Mouse (Mus musculus): ENCODE results near the gene Oaz1. TPM values are rescaled to one million over a fixed set of nuclear protein-coding genes. Genes with fewer than 3 reads are reported as not detected.
A peak's percentile ranks its signal among the peaks of the same experiment; 100 is the strongest.

Gene Oaz1
- 628 and 915 TPM in 2 replicates for polyA plus RNA-seq (2012; rRNA removed)

DNA sequence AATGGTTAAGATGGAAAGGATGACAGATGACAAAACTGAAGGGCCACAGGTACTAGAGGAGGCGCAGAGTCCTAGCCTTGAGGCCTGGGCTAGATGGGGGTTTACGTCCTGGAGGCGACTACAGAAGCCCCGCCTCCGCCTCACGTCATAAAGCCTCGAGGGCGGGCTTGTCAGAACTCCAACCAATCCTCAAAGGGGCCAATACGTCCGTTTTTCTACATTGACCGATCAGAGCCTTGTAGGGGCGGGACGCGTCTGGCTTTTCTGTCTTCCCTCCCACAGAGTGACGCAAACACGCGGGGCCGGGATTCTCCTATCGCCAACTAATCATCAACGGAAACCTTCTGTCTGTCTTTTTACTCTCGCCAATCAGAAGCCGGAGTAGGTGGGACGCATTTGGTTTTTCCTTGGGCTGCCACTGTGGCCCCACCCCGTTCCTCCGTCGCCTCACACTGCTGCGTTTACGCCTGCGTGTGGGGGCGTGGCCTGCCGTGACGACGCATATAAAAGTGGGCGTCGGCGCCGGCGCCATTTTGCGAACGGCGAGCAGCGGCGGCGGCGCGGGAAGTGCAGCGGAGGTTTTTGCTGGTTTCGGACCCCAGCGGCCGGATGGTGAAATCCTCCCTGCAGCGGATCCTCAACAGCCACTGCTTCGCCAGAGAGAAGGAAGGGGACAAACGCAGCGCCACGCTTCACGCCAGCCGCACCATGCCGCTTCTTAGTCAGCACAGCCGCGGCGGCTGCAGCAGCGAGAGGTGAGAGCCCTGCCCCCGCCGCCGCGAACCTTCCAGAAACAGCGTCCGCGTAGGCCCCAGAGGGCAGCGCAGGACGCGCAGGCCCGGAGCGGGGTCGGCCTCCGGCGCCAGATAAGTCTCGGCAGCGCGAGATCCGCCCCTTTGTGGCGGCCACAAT lies at the start of gene Oaz1:
Oaz1 (plus strand) TSS at position 506 of the 912 bp plus-strand sequence.
- DNase-seq (ENCODE audit: low read depth) = peak; percentile 97

DNA sequence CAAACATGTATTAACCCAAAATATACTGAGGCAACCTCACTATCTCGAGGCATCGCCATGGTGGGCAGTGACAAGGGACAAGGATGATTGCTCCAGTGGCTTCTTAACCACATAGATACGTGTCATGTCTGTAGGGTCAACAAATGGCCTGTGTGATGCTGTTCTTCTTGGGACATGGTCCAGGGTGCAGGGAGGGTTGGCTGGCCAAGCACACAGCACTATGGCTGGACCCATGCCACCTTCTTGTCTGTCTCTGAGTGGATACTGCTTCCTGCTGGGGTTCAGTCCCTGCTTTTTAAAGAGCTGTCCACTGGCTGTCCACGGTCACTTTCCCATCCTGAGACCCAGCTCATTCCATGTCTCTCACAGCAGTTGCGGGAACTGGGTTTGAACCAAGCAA lies 49.3 kb upstream of the Oaz1 start:
- DNase-seq (ENCODE audit: low read depth) = no peak

DNA sequence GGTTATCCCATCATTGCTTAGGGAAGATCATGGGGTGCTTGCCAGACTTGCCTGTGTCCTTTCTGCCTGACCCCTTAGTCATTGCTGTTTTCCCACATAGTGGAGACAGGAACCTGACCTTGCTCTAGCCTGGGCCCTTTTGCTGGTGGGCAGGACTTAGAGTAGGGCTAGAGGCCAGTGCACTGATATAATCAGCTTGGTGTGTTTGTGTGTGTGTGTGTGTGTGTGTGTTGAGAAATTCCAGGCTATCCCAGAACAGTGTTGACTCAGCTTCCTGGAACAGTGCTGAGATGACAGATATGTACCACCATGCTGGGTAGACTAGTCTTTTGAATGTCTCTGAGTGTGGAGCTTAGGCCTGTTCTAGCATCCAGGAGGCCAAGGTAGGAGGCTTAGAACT lies 46.9 kb upstream of the Oaz1 start:
- no peak for DNase-seq (ENCODE audit: low read depth)

DNA sequence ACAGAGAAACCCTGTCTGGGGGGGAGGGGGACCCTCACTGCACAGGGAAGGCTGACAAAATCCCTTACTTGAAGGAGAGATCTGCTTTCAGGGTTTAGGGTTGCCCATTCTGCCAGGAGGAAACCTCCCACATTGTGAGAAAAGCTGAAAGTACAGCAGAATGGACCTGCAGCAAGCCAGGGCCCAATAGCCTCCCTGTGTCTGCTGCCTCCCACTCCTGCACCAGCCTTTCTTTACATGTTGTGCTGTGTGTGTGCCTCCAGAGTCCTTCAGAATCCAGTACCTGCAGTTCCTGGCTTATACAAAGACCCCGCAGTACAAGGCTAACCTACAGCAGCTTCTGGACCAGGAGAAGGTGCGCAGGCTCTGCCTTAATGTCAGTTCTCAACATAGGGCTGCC lies 42.2 kb upstream of the Oaz1 start:
- DNase-seq (ENCODE audit: low read depth) = no peak

DNA sequence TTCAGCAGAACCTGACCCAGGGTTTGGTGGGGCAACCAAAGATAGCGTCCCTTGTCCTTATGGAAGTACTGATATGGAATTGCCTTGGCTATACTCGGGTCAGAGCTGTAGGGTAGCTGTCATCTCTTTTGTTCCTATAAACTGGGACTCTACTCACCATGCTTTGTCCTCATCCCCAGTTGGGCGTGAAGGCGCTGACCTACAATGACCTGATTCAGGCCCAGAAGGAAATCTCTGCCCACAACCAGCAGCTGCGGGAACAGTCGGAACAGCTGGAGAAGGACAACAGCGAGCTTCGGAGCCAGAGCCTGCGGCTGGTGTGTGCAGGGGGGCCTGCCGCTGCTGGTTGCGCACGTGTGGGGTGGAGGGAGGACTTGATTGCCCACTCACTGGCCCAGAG lies 41.6 kb upstream of the Oaz1 start:
- DNase-seq (ENCODE audit: low read depth) = no peak

DNA sequence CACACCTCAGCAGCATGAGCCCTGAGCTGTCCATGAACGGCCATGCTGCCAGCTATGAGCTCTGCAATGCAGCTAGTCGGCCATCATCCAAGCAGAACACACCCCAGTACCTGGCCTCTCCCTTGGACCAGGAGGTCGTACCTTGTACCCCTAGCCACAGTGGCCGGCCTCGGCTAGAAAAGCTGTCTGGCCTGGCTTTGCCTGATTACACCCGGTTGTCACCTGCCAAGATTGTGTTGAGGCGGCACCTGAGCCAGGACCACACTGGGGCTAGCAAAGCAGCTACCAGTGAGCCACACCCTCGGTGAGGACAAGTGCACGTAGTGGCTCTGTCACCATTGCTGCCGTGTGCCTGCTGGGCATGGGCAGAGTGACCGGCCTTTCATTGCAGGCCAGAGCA lies 40.5 kb upstream of the Oaz1 start:
- no peak for DNase-seq (ENCODE audit: low read depth)

DNA sequence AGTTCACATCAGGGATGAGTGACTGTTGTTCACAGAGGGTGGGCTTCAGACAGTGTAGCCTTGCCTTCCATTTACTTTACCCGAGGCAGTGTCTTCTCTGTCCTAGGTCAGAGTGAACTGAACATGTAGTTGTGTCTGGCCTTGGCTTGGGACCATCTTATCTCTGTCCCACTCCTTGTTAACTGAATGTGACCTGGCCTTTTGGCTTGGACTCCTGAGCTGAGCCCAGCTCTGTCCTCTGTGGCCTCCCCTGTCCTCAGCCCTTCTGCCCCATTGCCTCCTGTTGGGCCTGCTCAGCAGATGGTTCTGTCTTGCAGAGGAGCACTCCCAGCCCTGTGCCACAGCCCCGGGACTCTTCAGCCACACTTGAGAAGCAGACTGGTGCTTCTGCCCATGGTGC lies 38.9 kb upstream of the Oaz1 start:
- no peak for DNase-seq (ENCODE audit: low read depth)

DNA sequence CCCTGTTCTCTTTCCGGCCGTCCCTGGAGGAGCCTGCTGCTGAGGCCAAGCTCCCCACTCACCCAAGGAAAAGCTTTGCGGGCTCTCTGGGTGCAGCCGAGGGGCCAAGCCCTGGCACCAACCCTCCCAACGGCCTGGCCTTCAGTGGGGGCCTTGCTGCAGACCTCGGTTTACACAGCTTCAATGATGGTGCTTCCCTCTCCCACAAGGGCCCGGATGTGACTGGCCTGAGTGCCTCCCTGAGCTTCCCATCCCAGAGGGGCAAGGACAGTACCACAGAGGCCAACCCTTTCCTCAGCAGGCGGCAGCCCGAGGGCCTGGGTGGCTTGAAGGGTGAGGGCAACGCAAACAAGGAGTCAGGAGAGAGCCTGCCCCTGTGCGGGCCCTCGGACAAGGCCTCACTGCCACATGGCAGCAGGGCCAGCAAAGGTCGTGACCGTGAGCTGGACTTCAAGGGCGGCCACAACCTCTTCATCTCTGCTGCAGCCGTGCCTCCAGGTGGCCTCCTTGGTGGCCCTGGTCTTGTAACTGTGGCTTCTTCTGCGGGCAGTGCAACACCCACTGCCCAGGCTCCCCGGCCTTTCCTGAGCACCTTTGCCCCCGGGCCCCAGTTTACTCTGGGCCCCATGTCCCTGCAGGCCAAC lies 35.6 kb upstream of the Oaz1 start:
- DNase-seq (ENCODE audit: low read depth) = no peak

DNA sequence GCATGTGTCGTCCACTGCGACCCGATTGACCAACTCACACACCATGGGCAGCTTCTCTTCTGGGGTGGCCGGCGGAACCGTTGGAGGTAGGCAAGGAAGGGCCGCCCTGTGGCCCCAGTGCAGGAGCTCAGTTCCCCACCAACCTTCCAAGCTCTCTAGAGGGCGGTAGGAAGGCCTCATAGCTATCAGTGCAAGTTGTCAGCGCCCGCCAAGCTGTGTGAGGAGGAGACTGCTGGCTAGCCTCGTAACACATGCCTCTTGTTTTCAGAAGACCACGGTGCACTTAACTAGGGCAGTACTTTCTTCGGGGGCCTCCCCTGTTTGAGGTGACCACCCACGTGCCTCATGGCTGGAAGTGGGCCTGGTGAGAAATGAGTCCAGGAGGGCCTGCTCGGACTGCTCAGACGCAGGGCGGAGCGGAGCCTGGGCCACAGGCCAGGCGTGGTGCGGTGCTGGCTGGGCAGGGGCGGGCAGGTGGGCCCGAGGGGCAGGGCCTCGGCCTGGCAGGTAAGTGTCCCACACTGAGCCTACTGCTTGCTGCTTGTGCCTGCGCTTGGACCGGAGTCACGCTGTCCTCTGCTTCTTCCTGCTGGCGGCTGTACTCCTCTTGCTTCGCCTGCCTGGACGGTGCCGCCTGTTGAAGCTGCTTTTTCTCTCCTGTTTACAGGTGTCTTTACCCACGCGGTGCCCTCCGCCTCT lies 34.8 kb upstream of the Oaz1 start:
- no peak for DNase-seq (ENCODE audit: low read depth)

DNA sequence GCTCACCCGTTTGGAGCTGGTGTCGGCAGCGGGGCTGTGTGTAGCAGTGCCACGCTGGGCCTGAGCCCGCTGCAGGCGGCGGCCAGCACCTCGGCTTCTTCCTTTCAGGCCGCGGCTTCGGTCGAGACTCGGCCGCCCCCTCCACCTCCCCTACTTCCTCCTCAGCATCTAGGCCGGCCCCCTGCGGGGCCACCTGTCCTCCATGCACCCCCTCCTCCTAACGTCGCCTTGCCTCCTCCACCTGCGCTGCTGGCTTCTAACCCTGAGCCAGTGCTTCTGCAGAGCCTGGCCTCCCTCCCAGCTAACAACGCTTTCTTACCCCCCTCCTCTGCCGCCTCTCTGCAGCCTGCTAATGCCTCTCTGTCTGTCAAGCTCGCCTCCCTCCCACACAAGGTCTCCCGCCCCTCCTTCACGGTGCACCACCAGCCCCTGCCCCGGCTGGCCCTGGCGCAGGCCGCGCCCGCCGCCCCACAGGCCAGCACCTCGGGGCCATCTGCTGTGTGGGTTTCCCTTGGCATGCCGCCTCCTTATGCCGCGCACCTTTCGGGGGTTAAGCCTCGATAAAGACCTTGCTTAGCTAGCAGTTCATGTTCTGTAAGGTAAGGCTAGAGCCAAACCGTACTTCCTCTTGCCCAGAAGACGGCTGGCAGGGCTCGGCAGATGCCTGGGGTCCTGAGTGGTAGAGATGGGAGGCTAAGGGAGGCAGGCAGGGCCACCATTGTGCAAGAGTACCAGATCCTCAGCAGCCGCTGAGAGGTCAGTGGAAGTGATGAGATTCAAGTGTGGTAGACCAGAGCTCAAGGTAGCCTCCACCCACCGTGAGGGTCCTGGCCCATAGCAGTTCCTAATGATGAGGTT lies 34.1 kb upstream of the Oaz1 start:
- no peak for DNase-seq (ENCODE audit: low read depth)

DNA sequence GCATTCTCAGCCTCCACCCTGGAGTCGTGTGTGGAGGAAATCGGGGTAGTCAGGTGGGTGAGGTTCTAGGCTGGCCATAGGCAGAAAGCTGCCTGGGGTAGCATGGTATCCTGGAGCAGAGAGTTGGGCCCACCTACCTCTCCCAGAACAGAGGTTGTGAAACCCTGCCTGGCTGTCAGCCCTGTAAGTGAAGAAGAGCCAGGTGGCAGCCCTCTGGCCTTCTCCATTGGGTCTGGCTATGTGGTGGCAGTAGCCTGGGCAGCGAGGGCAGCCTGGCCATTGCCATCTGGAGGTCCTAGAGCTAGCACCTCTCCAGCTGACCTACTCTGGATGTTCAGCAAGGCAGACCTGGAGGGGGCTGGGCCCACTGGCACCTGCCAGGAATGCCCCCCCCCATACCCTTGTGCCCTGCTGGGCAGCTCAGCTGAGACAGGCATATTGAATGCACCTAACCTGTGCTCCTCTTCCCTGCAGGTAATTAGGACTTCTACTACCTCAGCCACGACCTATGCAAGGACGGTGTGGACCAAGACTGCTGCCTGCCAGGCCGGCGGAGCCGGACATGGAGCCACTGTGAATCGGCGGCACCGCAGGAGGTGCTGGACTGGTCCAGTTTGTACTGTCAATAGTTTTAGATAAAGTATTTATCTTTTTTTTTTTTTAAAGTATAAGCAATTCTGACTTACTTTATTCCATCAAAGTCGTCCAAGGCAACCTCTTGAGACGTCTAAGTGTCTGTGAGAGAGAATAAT lies 33.2 kb upstream of the Oaz1 start:
- no peak for DNase-seq (ENCODE audit: low read depth)

DNA sequence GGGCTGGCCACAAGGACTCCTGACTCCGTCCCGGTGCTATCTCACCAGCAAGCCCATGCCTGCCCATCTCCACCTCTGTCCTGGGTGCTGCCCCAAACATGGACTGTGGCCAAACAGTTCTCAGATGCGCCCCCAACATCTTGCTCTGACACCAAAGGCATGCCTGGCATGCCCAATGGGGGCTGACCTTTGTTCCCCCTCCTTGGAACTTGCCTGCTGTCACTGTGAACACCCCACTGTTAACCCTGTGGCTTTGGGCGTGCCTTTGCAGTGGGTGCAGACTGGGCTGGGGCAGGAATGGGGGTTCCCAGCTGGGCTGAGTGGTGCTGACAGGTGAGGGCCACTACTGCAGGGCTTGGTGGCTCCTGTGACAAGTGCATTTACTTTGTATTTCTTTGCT lies 32.7 kb upstream of the Oaz1 start:
- no peak for DNase-seq (ENCODE audit: low read depth)

DNA sequence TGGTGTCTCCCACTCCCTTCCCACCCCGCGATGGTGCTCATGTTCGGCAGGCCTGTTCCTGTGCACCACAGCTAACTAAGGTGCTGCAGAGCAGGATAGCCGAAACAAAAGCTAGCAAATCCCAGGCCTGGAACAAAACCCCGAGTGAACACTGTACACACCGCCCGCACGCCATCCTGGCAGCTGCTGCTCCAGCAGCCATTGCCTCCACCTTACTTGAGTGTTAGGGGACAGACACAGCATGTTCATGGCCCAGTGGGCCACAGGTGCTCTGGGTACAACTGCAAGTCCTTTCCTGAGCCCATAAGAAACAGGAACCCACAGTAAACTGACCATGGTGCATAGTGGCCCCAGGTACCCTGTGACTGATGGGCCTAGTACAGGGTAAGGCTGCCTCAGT lies 31.7 kb upstream of the Oaz1 start:
- DNase-seq (ENCODE audit: low read depth) = no peak

DNA sequence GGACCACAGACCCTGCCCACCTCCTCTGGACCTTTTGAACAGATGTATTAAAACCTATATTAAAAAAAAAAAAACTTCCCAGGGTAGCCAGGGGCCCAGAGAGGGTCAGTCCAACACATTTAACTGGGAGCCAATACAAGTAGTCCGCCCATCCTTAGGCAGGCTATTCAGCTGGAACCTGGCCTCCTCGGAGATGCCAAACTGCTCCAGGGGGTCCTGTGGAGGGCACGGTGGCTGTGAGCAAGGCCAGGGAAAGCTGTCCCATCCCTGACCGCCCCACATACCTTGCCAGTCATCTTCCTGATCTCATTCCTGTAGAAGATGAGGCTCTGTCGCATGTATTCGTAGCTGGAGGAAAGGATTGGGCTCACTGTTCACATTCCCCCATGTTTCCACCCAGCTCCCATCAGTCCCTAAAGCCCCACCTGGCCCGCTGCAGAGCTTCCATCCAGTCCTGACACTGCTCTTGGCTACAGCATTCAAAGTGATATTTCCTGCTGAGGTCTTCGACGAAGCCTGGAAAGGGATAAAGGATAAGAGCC lies 30.1 kb upstream of the Oaz1 start:
- DNase-seq (ENCODE audit: low read depth) = no peak

DNA sequence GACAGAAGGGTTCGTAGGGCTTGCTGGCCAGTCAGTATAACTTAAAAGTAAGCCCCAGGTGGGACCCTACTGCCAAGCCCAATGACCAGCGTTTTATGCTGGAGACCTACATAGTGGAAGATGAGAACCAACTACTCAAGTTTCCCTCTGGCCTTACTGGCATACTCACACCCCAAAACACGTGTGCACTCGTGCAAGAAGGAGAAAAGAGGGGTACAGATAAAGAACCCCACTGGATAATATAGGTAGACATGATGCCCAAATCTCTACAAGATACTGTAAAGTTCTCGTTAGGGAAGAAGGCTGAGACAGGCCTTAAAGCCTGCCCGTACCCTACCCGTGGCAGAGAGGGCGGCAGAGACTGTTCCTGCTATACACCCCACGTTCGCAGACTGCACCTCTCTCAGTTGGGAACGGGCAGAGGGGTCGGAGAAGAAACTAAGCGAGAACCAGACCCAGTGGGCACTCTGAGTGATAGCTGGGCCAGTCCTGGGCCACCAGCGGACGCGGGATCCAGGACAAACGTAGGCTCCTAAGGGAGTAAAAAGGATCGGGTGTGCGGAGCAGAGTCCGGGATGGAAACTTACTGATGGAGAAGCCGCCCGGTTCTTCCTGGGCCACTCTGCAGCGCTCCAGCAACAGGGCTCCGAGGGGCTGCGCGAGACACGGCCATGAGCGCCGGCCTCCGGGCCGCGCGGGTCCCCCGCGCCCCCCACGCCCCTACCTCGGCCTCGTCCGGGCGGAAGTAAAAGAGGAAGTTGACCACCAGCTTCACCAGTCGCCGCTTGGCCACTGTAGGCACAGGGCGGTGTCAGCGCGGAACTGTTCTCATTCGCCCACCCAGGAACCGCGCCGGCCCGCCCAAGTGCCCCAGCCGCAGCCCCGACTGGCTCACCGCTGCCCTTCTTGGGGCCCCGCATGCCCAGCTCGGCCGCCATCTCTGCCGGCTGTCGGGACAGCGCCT lies 29.0 kb upstream of the Oaz1 start:
- DNase-seq (ENCODE audit: low read depth) = no peak

DNA sequence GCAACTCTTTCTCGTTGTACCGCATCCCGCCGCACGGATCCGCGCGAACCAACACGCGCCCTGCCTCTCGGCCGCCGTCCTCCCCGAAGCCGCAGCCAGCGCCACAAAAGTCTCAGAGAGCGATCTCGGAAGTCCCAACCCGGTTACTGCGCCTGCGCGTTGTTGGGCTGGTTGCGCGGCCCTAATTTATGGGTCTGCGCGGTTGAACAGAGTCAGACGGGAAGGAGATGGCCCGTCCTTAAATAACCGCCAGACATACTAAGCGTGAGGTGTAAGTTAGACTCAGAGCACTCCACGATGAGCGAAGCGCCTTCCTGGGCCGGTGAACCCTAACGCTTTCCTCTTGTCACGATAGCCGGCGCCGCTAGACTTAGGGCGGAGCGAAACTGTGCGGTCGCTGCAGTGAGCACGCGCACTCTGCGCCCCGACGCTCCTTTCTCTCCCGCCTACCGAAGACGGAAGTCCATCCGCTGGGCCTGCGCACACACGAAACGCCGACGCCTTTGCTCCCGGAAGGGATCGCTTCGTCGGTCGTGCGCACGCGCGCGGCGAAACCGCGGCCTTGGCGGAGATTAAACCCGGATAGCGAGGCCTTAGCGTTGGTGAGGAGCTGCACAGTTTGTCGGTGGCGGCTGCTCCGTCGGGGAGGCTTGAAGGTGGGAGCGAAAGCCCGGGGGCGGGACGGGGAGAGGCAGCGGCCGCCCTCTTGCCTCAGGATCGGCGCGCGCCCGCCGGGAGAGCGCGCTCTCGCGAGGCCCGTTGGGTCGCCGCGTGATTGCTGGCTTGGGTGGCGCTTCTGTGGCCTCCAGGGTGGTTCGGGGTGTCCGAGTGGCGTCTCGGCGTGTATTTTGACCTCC lies 28.1 kb upstream of the Oaz1 start, which contains the start of the genes Sf3a2 and Plekhj1:
Sf3a2 (plus strand) TSS at position 49 of the 857 bp plus-strand sequence.
Plekhj1 (minus strand) TSS at position 477 of the 857 bp plus-strand sequence.
- no peak for DNase-seq (ENCODE audit: low read depth)

DNA sequence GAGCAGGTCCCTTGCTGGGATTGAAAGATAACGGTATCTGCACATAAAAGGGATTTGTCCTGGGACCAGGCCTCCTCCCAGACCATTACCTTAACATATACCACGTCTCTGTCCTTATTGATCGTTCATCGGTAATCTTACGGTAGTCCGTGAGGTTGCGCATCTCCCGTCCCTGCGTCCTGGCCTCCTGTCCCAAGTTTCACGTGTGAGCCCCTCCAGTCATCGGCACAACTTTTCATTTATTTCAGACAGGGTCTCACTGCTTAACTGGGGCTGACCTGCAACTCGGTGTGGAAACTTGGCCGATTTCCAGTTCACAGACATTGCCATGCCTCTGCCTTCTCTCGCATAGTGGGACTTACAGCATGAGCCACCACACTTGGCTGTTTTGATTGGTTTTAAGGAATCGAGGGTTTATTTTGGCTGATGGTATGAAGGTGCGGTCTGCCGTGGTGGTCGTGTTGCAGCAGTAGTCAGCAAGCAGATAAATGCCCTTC lies 27.3 kb upstream of the Oaz1 start:
- no peak for DNase-seq (ENCODE audit: low read depth)
